Mouse (Mus musculus): ENCODE measurements around the gene Kdm4d.
"Not testable (repeated sequence)": the region's sequence is repeated elsewhere in the genome, so short reads cannot be mapped to it uniquely, and the experiment has no call there.

The Kdm4d gene

DNA sequence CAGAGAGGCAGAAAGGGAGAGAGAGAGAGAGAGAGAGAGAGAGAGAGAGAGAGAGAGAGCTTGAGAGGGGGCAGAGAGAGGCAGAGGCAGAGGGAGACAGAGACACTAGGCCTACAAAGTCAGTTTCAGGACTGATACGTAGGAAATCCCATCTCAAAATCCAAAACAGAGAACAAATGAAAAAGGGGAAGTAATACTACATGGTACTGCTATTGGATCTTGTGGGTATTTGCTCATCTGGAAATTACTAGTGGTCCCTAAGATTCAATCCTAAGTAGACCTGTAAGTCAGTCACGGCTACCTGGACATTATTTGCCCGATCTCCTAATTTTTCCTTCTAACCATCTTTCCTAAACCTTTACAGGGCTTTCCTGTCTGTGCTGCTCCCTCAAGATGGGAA is 44.0 kb downstream of the Kdm4d start:
- no peak for DNase-seq (ENCODE audit: low read depth, low spot score)

- not testable (repeated sequence) for DNase-seq (ENCODE audit: low read depth, low spot score)
These were observed 49.2 kb downstream of the Kdm4d start for GRCm38 (mm10) chr9:14451120-14451519.

DNA sequence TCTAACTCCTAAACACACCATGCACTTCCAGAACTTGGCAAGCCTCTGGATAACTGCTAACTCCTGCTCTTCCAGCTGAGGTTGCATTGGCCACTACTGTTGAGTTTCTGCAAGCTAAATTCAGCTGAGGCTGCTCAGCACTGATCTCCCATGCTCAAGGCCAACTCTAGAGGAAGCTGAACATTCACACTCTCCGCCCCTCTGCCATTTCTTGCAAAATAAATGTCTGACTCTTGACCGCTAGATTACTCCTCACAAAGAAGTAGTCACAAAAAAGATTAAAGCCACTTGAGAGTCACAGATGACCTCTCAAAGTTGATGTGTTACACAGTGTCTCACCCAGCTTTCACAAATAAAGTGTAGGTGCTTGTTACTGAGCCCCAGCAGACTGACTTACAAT is 53.2 kb downstream of the Kdm4d start:
- not testable (repeated sequence) for DNase-seq (ENCODE audit: low read depth, low spot score)

DNA sequence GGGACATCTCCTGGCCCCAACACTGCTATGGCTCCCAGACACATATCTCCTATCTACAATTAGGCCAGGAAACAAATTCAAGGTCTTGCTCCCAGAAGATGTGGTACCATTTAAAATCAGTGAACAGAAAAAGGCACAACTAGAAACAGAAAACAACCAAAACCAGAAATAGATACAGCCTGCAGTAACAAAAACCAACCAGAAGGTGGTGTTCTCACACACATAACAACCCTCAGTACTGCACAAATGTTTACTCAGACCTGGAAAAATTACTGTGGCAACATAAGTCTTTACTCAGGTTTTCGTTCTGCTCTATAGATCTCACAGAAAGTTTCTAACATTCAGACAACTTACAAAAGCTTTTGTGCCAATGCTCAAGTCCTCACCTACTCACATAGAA is 59.9 kb downstream of the Kdm4d start:
- DNase-seq (ENCODE audit: low read depth, low spot score) = no peak

- no peak for DNase-seq (ENCODE audit: low read depth, low spot score)
These were observed 66.9 kb downstream of the Kdm4d start for GRCm38 (mm10) chr9:14433252-14433939.

Data from 3T3-L1 (cell line).